Mouse (Mus musculus): ENCODE measurements at regions not wholly inside any gene's neighbourhood (a gene's known extent, or its start where the extent isn't known, plus 50 kb on each side); places are given as distances from the start of the nearest gene placed in this dataset.

GRCm38 (mm10) chr5:37980692-37981091, 57.9 kb upstream of the Stx18 start:
- DNase-seq, result no peak

DNA sequence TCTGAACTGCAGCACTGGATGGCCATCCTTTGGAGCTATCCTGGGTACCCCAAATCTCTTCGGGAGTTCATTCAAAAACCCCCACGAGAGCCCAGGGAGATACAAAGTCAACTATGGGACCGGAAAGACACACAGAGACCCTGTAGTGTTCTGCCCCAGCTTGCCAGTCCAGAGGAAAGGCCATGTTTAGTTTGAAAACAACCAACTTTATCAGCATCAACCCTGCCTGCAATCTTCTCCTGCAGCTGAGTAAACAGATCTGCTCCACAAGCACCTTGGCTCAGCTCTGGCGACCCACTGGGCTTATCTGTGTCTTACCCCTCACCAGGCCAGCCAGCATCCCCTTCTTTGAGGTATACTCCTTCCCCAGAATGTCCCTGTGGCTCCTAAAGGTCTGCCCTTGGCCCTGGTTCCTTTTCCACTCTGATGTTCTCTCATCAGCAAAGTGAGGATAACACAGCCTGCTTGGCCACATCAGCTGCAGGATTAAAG, 61.6 kb upstream of the Stx18 start:
- DNase-seq, result no peak

DNA sequence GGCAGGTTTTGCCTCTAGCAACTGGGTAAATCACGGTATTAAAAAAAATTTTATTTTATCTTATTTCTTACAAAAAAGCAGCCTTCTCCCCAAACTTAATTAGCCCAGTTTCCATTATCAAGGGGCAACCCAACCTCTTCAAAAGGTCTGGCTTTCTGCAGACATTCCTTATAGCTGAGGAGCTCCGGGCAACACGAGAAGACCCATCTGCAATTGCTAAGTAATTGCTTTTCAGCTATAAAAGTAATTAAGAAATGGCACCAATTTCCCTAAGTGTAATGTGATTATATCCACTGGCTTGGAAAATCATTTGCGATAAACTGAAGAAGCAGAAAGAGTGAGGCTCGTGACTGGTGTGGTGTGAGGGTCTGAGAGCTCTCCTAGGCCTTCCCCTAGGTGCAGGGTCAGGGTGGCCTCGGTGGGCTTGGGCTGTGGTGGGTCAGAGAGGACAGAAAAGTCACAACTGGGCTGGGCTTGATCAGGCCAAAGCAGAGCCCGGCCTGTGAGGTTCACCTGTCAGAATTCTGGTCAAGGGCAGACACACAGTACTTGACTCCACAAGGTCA, 65.5 kb upstream of the Stx18 start:
- no peak for DNase-seq

DNA sequence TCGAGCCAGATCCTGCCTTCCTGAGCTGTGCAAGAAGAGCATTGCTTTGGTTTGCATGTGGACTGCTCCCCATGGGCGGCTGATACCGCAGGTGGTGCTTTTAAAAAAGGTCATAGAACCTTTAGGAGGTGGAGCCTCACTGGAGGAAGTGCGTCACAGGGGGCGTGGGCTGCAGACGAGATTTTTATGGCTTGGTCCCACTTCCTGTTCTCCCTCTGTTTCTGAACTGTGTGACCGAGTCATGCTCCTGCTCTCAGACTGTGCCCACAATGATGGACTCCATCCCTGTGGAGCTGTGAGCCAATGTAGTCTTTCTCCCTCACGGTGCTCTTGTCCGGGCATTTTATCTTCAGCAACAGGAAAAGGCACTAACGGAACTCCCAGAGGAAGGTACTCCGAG, 66.8 kb upstream of the Stx18 start:
- no peak for DNase-seq

- DNase-seq, result no peak
Measured at GRCm38 (mm10) chr5:37968596-37968995, 69.9 kb upstream of the Stx18 start.

DNA sequence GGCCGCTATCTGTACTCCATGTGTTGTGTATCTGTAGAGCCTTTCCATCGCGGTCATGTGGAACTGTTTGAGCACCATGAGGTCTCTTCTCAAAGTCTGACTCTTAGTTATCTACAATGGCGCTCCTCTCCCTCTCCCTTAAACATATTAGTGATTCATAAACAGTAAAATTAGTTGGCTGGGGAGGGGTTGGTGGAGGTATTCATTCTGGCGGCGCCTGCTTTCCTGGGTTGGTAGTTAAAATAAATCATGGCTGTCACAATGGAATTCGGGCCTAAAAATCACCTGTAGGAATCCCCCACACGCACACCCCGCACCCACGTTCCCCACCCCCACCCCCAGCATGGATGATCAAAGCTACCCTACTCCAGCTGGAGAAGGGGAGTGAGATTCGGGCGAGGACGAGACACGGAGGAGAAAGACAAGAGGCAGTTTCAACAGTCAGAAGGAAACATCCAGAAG, 70.6 kb upstream of the Stx18 start:
- DNase-seq, result no peak

DNA sequence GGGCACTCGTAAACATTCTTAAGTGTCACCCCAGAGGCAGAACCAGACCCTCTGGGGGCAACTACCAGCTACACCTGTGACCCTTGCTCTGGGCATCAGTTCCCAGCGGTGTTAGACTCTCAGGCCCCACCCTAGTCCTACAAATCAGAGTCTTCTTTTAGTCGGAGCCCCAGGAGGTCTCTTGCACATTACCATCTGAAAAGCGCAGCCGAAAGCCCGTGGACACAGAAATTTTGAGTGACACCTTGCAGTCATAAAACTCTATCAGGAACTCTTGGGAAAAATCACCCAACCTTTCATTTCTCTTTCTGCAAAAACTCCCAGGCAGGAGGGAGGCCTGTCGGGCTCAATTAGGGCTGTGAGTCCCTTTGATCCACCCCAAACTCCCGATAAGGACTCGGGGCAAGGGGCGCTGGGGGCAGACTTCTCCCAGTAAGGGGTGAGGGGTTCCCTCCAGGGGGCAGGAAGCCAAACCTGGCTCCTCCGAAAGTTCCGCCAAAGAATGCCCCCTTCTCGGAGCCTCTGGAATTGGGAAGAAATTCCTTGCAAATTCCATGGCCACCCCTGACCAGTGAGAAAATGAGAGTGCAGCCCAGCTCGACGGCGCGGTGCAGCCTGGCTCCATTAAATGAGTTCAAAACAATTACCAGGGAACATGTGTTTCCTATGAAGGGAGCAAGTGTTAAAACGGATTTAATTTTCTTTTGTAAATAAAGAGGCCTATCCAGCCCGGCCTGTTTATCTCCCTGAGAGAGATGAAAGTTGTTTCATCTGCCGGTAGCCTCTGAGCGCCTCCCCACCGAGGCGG, 71.2 kb upstream of the Stx18 start:
- DNase-seq, result no peak

DNA sequence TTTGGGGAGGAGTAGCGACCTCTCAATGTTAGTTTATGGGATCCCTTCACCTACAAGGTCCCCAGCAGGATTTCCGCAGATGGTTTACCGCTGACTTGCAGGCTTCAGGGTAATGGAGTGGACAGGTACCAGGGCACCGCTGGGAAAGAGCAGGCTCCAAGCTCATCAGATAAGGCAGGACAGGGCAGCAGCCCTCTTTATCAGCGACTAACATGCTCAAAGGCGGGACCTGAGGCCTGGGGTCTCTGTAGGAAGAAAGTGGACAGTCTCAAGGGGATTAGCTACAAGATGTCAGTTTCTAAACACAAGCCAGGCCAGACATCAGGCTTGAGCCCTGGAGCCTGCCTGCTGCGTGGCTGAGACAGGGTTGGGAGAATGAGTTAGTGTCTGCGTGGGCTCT, 74.9 kb upstream of the Stx18 start:
- no peak for DNase-seq

DNA sequence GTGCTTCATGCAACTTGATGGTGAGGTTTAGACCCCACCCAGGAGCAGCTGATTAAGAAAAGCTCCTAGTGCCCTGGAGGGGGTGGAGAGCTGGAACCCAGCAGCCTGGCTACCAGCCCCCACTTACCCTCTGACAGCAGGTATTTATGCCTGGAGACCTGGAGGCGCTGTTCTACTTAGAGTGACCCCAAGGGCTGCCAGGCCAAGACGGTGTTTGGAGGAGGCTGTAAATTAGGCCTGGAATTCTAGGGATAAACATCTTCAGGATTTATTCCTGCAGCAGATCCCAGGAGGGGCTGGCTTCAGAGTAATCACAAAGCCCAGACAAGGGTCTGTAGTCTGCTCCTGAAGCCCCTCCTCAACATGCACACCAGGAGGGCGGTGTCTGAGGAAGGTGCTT, 76.0 kb upstream of the Stx18 start:
- DNase-seq, result no peak

GRCm38 (mm10) chr5:37960216-37960615, 78.3 kb upstream of the Stx18 start:
- DNase-seq, result no peak

DNA sequence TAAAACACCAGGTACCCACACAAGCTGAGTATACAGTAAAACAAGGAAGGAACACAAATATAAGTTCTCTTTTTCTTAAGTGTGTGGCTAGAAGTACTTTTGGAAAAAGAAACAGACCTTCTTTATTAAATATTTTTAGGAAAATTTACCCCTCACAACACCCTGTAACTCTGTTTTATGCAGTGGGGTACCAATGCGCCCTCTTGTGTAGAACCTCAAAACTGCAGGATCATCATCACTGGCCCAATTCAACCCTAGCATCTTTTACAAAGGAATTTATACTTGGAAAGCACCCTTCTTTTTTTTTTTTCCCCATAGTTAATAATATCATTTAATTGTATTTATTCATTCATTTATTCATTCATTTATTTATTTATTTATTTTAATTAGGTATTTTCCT, 86.4 kb upstream of the Stx18 start:
- DNase-seq, result no peak

GRCm38 (mm10) chr5:37932760-37933122, 105.8 kb upstream of the Stx18 start:
- DNase-seq, result no peak

DNA sequence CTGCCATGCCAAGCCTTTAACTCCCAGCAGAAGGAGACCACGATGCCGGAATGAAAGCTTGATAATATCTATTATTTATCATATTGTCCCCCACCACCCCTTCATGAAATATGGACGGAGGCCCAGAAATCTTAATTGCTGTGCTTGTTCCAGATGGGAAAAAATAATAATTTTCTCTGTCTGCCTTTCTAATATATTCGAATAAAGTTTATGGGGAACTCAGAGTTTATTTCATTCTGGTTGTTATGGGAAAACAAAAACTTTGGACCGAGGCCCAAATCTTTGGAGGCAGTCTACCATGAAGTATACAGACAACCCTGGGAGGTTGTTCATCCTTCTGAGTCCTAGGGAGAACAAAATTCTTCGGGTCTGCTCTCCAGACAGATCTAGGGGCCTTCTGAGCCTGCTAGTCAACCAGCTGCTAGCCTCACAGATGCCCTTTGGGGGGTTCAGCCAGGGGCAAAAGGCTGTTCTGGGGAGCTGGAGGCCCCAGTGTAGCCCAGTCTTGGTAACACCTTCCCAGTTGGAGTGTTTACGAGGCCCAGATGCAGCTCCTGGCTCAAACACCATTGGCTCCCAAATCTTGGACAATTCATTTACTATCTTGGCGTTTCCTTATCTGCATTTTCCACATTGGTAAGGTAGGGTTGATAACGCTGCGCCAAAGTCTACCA, 106.3 kb upstream of the Stx18 start:
- no peak for DNase-seq

- DNase-seq, result no peak
Measured at GRCm38 (mm10) chr5:37920481-37920880, 96.1 kb upstream of the Msx1 start.

DNA sequence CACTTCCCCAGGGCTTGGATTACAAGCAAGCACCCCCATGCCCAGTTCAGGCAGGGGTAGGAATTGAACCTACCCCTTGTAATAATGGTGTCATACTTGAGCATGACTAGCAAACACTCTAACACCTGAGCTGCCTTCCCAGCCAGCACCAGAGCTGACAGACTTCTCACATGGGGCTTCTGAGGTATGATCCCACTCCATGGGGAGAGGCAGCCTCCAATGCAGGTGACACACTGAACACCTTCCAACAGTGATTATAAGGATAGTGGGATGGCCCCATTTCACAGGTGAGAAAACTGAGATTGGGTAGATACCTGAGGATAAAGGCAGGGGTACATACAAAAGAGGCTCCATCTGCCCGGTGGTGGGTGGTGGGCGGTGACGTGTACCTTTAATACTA, 94.7 kb upstream of the Msx1 start:
- DNase-seq, result no peak

- DNase-seq, result no peak
Measured at GRCm38 (mm10) chr5:37918001-37918707, 93.8 kb upstream of the Msx1 start.

DNA sequence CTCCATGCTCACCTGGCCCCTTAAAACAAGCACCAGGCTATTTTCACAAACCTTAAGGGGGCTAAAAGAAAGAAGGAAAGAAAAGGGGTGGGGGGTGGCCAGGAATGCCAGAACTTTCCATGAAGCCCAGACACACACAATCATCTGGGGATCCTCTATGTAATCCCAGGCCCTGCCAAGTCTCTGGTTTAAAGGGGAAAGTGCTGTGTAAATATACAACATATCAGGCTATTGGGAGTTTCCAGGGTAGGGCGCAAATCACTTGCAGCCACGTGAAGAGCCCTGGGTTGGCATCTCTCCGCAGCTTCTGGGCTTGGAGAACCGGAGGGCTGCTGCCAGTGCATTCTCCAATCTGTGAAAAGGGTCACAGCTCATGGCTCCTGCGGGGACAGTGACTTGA, 92.8 kb upstream of the Msx1 start:
- no peak for DNase-seq

DNA sequence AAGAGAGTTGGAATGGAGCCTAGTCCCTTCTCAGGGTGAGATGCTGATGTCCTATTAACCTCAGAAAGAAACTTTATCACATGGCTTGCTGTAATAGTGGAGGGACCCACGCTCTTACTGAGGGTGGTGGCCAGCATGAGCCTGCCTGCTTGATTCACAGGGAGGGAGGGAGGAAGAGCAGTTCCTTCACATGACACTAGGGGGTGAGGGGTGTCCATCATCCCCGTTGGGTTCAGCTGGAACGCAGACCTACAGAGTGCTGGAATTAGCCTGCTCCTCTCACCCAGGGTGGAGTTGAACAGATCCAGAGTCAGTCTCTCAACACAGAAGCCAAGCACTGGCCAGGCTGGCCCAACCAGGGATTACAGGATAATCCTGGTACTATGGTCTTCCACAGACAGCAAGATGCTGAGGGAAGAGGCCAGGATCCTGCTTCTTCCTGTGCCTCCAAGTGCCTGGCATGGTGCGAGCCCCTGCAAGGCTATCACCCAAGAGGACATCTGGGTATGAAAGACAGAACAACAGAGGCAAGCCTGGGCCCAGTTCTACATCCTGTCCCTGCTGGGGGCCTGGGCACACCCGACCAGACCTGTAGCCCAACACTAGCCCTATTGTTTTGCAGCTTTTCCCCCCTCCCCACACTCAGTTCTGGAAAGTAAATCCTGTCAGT, 80.4 kb upstream of the Msx1 start:
- DNase-seq, result no peak

DNA sequence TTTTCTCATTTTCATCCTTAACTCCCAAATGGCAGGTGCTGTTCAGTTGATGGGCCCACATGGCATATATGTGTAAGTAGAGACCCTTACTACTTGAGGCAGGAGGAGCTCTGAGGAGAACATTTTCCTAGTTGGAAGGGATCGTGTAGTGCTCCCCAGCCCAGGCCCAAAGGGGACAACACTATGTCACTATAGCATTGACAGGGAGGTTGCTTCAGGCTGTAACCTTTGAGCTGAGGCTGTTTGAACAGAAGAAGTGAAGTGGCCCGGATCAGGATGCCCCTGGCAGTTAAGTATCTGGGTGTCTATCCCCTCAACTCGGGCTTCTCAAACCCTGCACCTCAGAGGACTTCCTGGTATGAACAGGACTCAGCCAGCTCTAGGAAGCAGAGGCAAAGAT, 79.5 kb upstream of the Msx1 start:
- no peak for DNase-seq

DNA sequence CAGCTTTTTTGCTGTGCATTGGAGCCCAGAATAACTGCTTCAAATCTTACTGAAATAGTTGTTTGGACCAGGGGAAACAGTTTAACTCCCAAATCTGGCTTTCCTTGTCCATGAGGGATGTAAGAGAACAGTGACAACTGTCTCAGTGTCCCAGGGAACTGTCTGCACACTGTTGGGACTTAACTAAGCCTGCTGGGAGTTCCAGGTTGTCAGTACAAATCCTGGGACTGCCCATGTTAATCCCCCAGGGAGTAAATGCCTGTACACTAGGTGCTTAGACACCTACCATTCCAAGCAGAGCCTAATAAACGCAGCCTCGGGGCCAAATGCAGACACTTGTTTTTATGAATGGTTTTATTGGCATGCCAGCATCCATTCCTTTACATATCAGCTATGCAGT, 78.4 kb upstream of the Msx1 start:
- DNase-seq, result no peak

- DNase-seq, result no peak
Measured at GRCm38 (mm10) chr5:37901861-37902291, 77.5 kb upstream of the Msx1 start.

- no peak for DNase-seq
Measured at GRCm38 (mm10) chr5:37898041-37898615, 73.7 kb upstream of the Msx1 start.

GRCm38 (mm10) chr5:37897501-37897900, 73.1 kb upstream of the Msx1 start:
- DNase-seq, result no peak

Measured in kidney, adult 18-20 months (tissue).